In genomic region chr2:131191005-131191390, GRCm38 (mm10) we compare ENCODE assay signal across 11 mouse cellular contexts. TPM values are rescaled to one million over a fixed set of nuclear protein-coding genes. Genes with fewer than 3 reads are reported as not detected.
DNase-seq lines count a peak whose midpoint lies in the region; ATAC-seq and TF ChIP-seq lines count a peak whose summit lies in the region.
"Had no signal": no experiment of that assay in that cellular context is flagged by ENCODE, and none has a peak within 500 bp of the region (broad histone marks: within the 10 kb centered on the region; RNA-seq: fewer than 3 reads in every experiment).

No protein-coding gene starts in this region.

- TF ChIP-seq CTCF in E14TG2a.4 (conservative IDR thresholded peaks at IDR 0.05; ENCODE audit: low read length), result no peak

- no peak overlapping the region for H3K9ac ChIP-seq in kidney, embryonic 16.5 days (replicated peaks; ENCODE audit: low read length)
- no peak overlapping the region for H3K9ac ChIP-seq in hindbrain, embryonic 14.5 days
- H3K9ac ChIP-seq in midbrain, embryonic 15.5 days, result no peak overlapping the region
- H3K9ac ChIP-seq: limb, embryonic 15.5 days had no signal

- peaks cover 27% of the 10 kb centered on the region for H3K4me1 ChIP-seq in kidney, embryonic 16.5 days (ENCODE audit: insufficient read depth, low read length)
- peaks cover 52% of the 10 kb centered on the region for H3K4me1 ChIP-seq in E14TG2a.4 (replicated peaks; ENCODE audit: low read depth, low read length)
- peaks cover 29% of the 10 kb centered on the region for H3K4me1 ChIP-seq in hindbrain, embryonic 14.5 days (replicated peaks; ENCODE audit: control insufficient read depth, insufficient read depth, low read length)
- H3K4me1 ChIP-seq in midbrain, embryonic 15.5 days, result peaks cover 36% of the 10 kb centered on the region

- H3K27ac ChIP-seq in kidney, embryonic 16.5 days (ENCODE audit: low read length), result peak overlapping the region; percentile 82
- peak overlapping the region; percentile 66 for H3K27ac ChIP-seq in hindbrain, embryonic 14.5 days
- H3K27ac ChIP-seq in midbrain, embryonic 15.5 days, result peak overlapping the region; percentile 67

- ATAC-seq in kidney, embryonic 16.5 days (ENCODE audit: low FRiP score, low TSS enrichment), result no peak
- ATAC-seq in hindbrain, embryonic 14.5 days (ENCODE audit: low FRiP score), result no peak
- ATAC-seq in midbrain, embryonic 15.5 days (replicated peaks), result no peak

- H3K4me3 ChIP-seq in kidney, embryonic 16.5 days (ENCODE audit: low read length), result no peak overlapping the region
- 0 out of 2 replicates have a peak overlapping the region, but pooled peaks have one; percentile 43 for H3K4me3 ChIP-seq in E14TG2a.4 (replicated peaks; ENCODE audit: low read length)
- H3K4me3 ChIP-seq in hindbrain, embryonic 14.5 days (replicated peaks; ENCODE audit: low read length), result no peak overlapping the region
- no peak overlapping the region for H3K4me3 ChIP-seq in midbrain, embryonic 15.5 days
- H3K4me3 ChIP-seq: limb, embryonic 15.5 days had no signal

- peaks cover 34% of the 10 kb centered on the region for H3K36me3 ChIP-seq in kidney, embryonic 16.5 days (ENCODE audit: insufficient read depth, low read length)
- peaks cover 58% of the 10 kb centered on the region for H3K36me3 ChIP-seq in E14TG2a.4 (ENCODE audit: insufficient read depth, low read length)
- H3K36me3 ChIP-seq in hindbrain, embryonic 14.5 days (replicated peaks; ENCODE audit: control insufficient read depth, insufficient read depth), result peaks cover 14% of the 10 kb centered on the region
- H3K36me3 ChIP-seq in midbrain, embryonic 15.5 days (replicated peaks), result no peaks in the 10 kb centered on the region; the same call in 1 of the 2 replicates

- 0 out of 2 replicates have a peak overlapping the region, but pooled peaks have one; percentile 15 for H3K4me2 ChIP-seq in kidney, embryonic 16.5 days (replicated peaks; ENCODE audit: low read depth, low read length)
- no peak overlapping the region for H3K4me2 ChIP-seq in hindbrain, embryonic 14.5 days (replicated peaks)
- H3K4me2 ChIP-seq in midbrain, embryonic 15.5 days, result no peak overlapping the region
- H3K4me2 ChIP-seq: limb, embryonic 15.5 days had no signal

- no peak for DNase-seq in kidney, postnatal 25 days
- DNase-seq in hindbrain, embryonic 14.5 days (ENCODE audit: low spot score), result no peak
- DNase-seq in embryo, embryonic 10.5 days (ENCODE audit: low spot score), result no peak
- no peak for DNase-seq in heart, adult 9 months (ENCODE audit: low spot score in 2 of 2)
- DNase-seq in layer of hippocampus, adult 18-20 months (ENCODE audit: low spot score in 2 of 2), result no peak
- DNase-seq: adrenal gland, postnatal 25 days; cerebellum, postnatal 25 days had no signal

- H3K27me3 ChIP-seq in kidney, embryonic 16.5 days (ENCODE audit: insufficient read depth, low read length), result no peaks in the 10 kb centered on the region
- peaks cover 11% of the 10 kb centered on the region for H3K27me3 ChIP-seq in E14TG2a.4 (ENCODE audit: insufficient read depth, low read length)
- H3K27me3 ChIP-seq in hindbrain, embryonic 14.5 days (ENCODE audit: control insufficient read depth, insufficient read depth, low read length), result no peaks in the 10 kb centered on the region
- H3K27me3 ChIP-seq in midbrain, embryonic 15.5 days (replicated peaks), result no peaks in the 10 kb centered on the region
- H3K27me3 ChIP-seq: limb, embryonic 15.5 days had no signal

- no peaks in the 10 kb centered on the region for H3K9me3 ChIP-seq in kidney, embryonic 16.5 days (ENCODE audit: low read length)
- H3K9me3 ChIP-seq in E14TG2a.4 (ENCODE audit: low read length), result no peaks in the 10 kb centered on the region
- no peaks in the 10 kb centered on the region for H3K9me3 ChIP-seq in hindbrain, embryonic 14.5 days (ENCODE audit: control insufficient read depth, low read length)
- no peaks in the 10 kb centered on the region for H3K9me3 ChIP-seq in midbrain, embryonic 15.5 days
- H3K9me3 ChIP-seq: limb, embryonic 15.5 days had no signal

- WGBS in kidney, embryonic 16.5 days, result 70% methylated on average over 6 of the region's 7 CpGs
- WGBS in hindbrain, embryonic 14.5 days, result 71% methylated on average over 7 of the region's 7 CpGs
- WGBS in midbrain, embryonic 15.5 days, result 52% methylated on average over 7 of the region's 7 CpGs

RNA-seq across cellular contexts. Expression of gene Spef1, which starts 3.9 kb away (rescaled TPM):
- polyA plus RNA-seq in kidney, embryonic 16.5 days (2015; fragmentation: Nextera tagmentation; extraction: Ambion mirVana), result 3.3 and 4.7 TPM in 2 replicates
- polyA plus RNA-seq in hindbrain, embryonic 14.5 days (2014; fragmentation: Nextera tagmentation; extraction: Ambion mirVana), result 11.5 and 11.8 TPM in 2 replicates
- polyA plus RNA-seq in midbrain, embryonic 15.5 days (2015; fragmentation: Nextera tagmentation; extraction: Ambion mirVana), result 10.6 and 11.3 TPM in 2 replicates
- 1 to 10 TPM; 7.2 to 9.0 TPM for total RNA-seq in layer of hippocampus, adult 18-20 months (2021)

RNA-seq across cellular contexts. Expression of gene Cdc25b, which starts 4.2 kb away (rescaled TPM):
- 73.8 and 87.0 TPM in 2 replicates for polyA plus RNA-seq in kidney, embryonic 16.5 days (2015; fragmentation: Nextera tagmentation; extraction: Ambion mirVana)
- polyA plus RNA-seq in hindbrain, embryonic 14.5 days (2014; fragmentation: Nextera tagmentation; extraction: Ambion mirVana), result 26.9 and 27.6 TPM in 2 replicates
- polyA plus RNA-seq in midbrain, embryonic 15.5 days (2015; fragmentation: Nextera tagmentation; extraction: Ambion mirVana), result 23.9 and 27.0 TPM in 2 replicates
- 10 to 100 TPM; 15.5 to 15.9 TPM for total RNA-seq in layer of hippocampus, adult 18-20 months (2021)

RNA-seq across cellular contexts. Expression of gene Cenpb, which starts 11.1 kb away (rescaled TPM):
- 9.7 and 10.1 TPM in 2 replicates for polyA plus RNA-seq in kidney, embryonic 16.5 days (2015; fragmentation: Nextera tagmentation; extraction: Ambion mirVana)
- 9.3 and 10.3 TPM in 2 replicates for polyA plus RNA-seq in hindbrain, embryonic 14.5 days (2014; fragmentation: Nextera tagmentation; extraction: Ambion mirVana)
- 16.0 and 16.4 TPM in 2 replicates for polyA plus RNA-seq in midbrain, embryonic 15.5 days (2015; fragmentation: Nextera tagmentation; extraction: Ambion mirVana)
- total RNA-seq in layer of hippocampus, adult 18-20 months (2021), result 10 to 100 TPM; 70.4 to 73.5 TPM

RNA-seq across cellular contexts. Expression of gene Ap5s1, which starts 15.9 kb away (rescaled TPM):
- 30.2 and 30.9 TPM in 2 replicates for polyA plus RNA-seq in kidney, embryonic 16.5 days (2015; fragmentation: Nextera tagmentation; extraction: Ambion mirVana)
- polyA plus RNA-seq in hindbrain, embryonic 14.5 days (2014; fragmentation: Nextera tagmentation; extraction: Ambion mirVana), result 32.1 and 39.7 TPM in 2 replicates
- 36.5 and 37.5 TPM in 2 replicates for polyA plus RNA-seq in midbrain, embryonic 15.5 days (2015; fragmentation: Nextera tagmentation; extraction: Ambion mirVana)
- total RNA-seq in layer of hippocampus, adult 18-20 months (2021), result 10 to 100 TPM; 22.1 to 24.4 TPM

RNA-seq across cellular contexts. Expression of gene 1700037H04Rik, which starts 31.1 kb away (rescaled TPM):
- polyA plus RNA-seq in kidney, embryonic 16.5 days (2015; fragmentation: Nextera tagmentation; extraction: Ambion mirVana), result 98.2 and 101 TPM in 2 replicates
- 87.3 and 88.5 TPM in 2 replicates for polyA plus RNA-seq in hindbrain, embryonic 14.5 days (2014; fragmentation: Nextera tagmentation; extraction: Ambion mirVana)
- polyA plus RNA-seq in midbrain, embryonic 15.5 days (2015; fragmentation: Nextera tagmentation; extraction: Ambion mirVana), result 71.2 and 81.5 TPM in 2 replicates
- 10 to 100 TPM; 57.7 to 60.0 TPM for total RNA-seq in layer of hippocampus, adult 18-20 months (2021)
